ENCODE assay signal across 19 mouse cellular contexts in genomic region chr4:21614429-21614828, GRCm38 (mm10).
DNase-seq lines count a peak whose midpoint lies in the region; ATAC-seq lines count a peak whose summit lies in the region.
"Had no signal": no experiment of that assay in that cellular context is flagged by ENCODE, and none has a peak within 500 bp of the region (broad histone marks: within the 10 kb centered on the region; RNA-seq: fewer than 3 reads in every experiment).

No protein-coding gene starts in this region.

- no peak overlapping the region for H3K4me3 ChIP-seq in midbrain, embryonic 11.5 days (ENCODE audit: low read depth, low read length)
- no peak overlapping the region for H3K4me3 ChIP-seq in midbrain, embryonic 10.5 days
- H3K4me3 ChIP-seq in hindbrain, embryonic 15.5 days, result no peak overlapping the region
- H3K4me3 ChIP-seq in midbrain, embryonic 15.5 days, result no peak overlapping the region
- H3K4me3 ChIP-seq: forebrain, embryonic 15.5 days; heart, adult 2 months; layer of hippocampus, adult 2 months; neural tube, embryonic 12.5 days had no signal

- no peak overlapping the region for H3K4me2 ChIP-seq in midbrain, embryonic 11.5 days
- H3K4me2 ChIP-seq in hindbrain, embryonic 15.5 days, result no peak overlapping the region
- H3K4me2 ChIP-seq in midbrain, embryonic 15.5 days, result no peak overlapping the region
- H3K4me2 ChIP-seq: forebrain, embryonic 15.5 days; neural tube, embryonic 12.5 days had no signal

- ATAC-seq in midbrain, embryonic 11.5 days (ENCODE audit: low FRiP score), result peak; percentile 36; the same call in 1 of the 2 replicates
- ATAC-seq in hindbrain, embryonic 15.5 days (ENCODE audit: low FRiP score, low read depth), result peak; percentile 59
- ATAC-seq in midbrain, embryonic 15.5 days (replicated peaks), result peak; percentile 33; the same call in 1 of the 2 replicates
- ATAC-seq in erythroid progenitor cell, adult 5-6 weeks (replicated peaks; ENCODE audit: low FRiP score, poor library complexity, severe bottlenecking), result no peak
- ATAC-seq: forebrain, embryonic 15.5 days; intestine, postnatal 0 days had no signal

- DNase-seq in midbrain, embryonic 11.5 days (ENCODE audit: low spot score, missing footprints), result no peak
- DNase-seq in midbrain, embryonic 10.5 days (ENCODE audit: low spot score), result no peak
- DNase-seq in thymus, postnatal 36 days, result no peak
- DNase-seq in spleen, postnatal 14 days (ENCODE audit: low spot score in 2 of 2), result no peak
- DNase-seq: cerebellum, adult 9-11 months; gastrocnemius, postnatal 14 days; heart, adult 2 months; heart, postnatal 4 days; right cerebral cortex, postnatal 4 days had no signal

- no peaks in the 10 kb centered on the region for H3K36me3 ChIP-seq in midbrain, embryonic 11.5 days (ENCODE audit: control insufficient read depth, insufficient read depth, low read length)
- H3K36me3 ChIP-seq in midbrain, embryonic 10.5 days, result no peaks in the 10 kb centered on the region
- no peaks in the 10 kb centered on the region for H3K36me3 ChIP-seq in hindbrain, embryonic 15.5 days
- no peaks in the 10 kb centered on the region for H3K36me3 ChIP-seq in midbrain, embryonic 15.5 days (replicated peaks)
- H3K36me3 ChIP-seq: forebrain, embryonic 15.5 days; neural tube, embryonic 12.5 days had no signal

- no peaks in the 10 kb centered on the region for H3K9me3 ChIP-seq in midbrain, embryonic 11.5 days (ENCODE audit: control insufficient read depth, low read length)
- no peaks in the 10 kb centered on the region for H3K9me3 ChIP-seq in midbrain, embryonic 10.5 days (replicated peaks)
- no peaks in the 10 kb centered on the region for H3K9me3 ChIP-seq in hindbrain, embryonic 15.5 days
- H3K9me3 ChIP-seq in midbrain, embryonic 15.5 days, result no peaks in the 10 kb centered on the region
- H3K9me3 ChIP-seq: forebrain, embryonic 15.5 days; neural tube, embryonic 12.5 days had no signal

- no peaks in the 10 kb centered on the region for H3K27me3 ChIP-seq in midbrain, embryonic 11.5 days (ENCODE audit: control insufficient read depth, insufficient read depth, low read length)
- H3K27me3 ChIP-seq in midbrain, embryonic 10.5 days (ENCODE audit: low read depth, poor library complexity, severe bottlenecking), result no peaks in the 10 kb centered on the region
- H3K27me3 ChIP-seq in hindbrain, embryonic 15.5 days, result no peaks in the 10 kb centered on the region
- no peaks in the 10 kb centered on the region for H3K27me3 ChIP-seq in midbrain, embryonic 15.5 days (replicated peaks)
- H3K27me3 ChIP-seq: forebrain, embryonic 15.5 days; neural tube, embryonic 12.5 days had no signal

- WGBS in midbrain, embryonic 11.5 days, result 58% methylated on average over 3 of the region's 3 CpGs
- WGBS in midbrain, embryonic 10.5 days, result 56% methylated on average over 3 of the region's 3 CpGs
- WGBS in hindbrain, embryonic 15.5 days, result 40% methylated on average over 3 of the region's 3 CpGs
- 37% methylated on average over 3 of the region's 3 CpGs for WGBS in midbrain, embryonic 15.5 days

- no peaks in the 10 kb centered on the region for H3K4me1 ChIP-seq in midbrain, embryonic 11.5 days (ENCODE audit: control insufficient read depth, insufficient read depth, low read length)
- H3K4me1 ChIP-seq in midbrain, embryonic 10.5 days, result no peaks in the 10 kb centered on the region
- H3K4me1 ChIP-seq in hindbrain, embryonic 15.5 days (replicated peaks), result no peaks in the 10 kb centered on the region
- no peaks in the 10 kb centered on the region for H3K4me1 ChIP-seq in midbrain, embryonic 15.5 days
- H3K4me1 ChIP-seq: neural tube, embryonic 12.5 days had no signal

- H3K27ac ChIP-seq in midbrain, embryonic 11.5 days (ENCODE audit: low read depth, low read length), result no peak overlapping the region
- no peak overlapping the region for H3K27ac ChIP-seq in midbrain, embryonic 10.5 days (replicated peaks)
- no peak overlapping the region for H3K27ac ChIP-seq in hindbrain, embryonic 15.5 days (replicated peaks)
- no peak overlapping the region for H3K27ac ChIP-seq in midbrain, embryonic 15.5 days
- H3K27ac ChIP-seq: forebrain, embryonic 15.5 days; heart, adult 2 months; kidney, postnatal 0 days; layer of hippocampus, adult 2 months; liver, embryonic 14.5 days; neural tube, embryonic 12.5 days; stomach, postnatal 0 days had no signal

- H3K9ac ChIP-seq in midbrain, embryonic 11.5 days (ENCODE audit: low read length), result no peak overlapping the region
- no peak overlapping the region for H3K9ac ChIP-seq in hindbrain, embryonic 15.5 days
- H3K9ac ChIP-seq in midbrain, embryonic 15.5 days, result no peak overlapping the region
- H3K9ac ChIP-seq: forebrain, embryonic 15.5 days; liver, embryonic 14.5 days; neural tube, embryonic 12.5 days had no signal
